Mouse (Mus musculus): ENCODE data around the gene Prkca.

GRCm38 (mm10) chr11:108215466-108215865 lies 128.3 kb downstream of the Prkca start:
- TF ChIP-seq CTCF (conservative IDR thresholded peaks at IDR 0.05; ENCODE audit: insufficient read depth, insufficient read length, low read depth, low read length) (no peak), POLR2A (IDR thresholded peaks at IDR 0.05; ENCODE audit: low read depth, low read length) (no peak)
